Mouse (Mus musculus): ENCODE measurements at regions not wholly inside any gene's neighbourhood (a gene's known extent, or its start where the extent isn't known, plus 50 kb on each side); places are given as distances from the start of the nearest gene placed in this dataset.

DNA sequence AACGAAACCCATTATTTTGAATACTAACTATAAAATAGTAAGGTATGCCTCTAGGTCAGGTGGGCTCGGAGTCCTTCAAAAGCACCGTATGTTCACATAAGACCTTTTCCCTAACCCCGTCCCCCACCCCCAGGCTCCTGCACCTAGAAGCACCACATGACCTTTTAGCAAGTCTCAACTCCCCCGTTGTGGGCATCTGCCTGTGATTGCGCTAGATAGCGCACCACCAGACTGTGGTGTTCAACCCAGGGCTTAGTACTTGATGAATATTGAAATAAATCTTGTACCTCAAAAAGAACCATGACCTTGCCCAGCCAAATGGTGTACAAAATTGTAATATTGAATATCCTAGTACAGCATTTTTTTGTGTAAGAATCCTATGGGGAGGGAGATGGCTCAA is 99.8 kb downstream of the Rpap3 start:
- ATAC-seq = no peak
- no peak overlapping the region for H3K4me2 ChIP-seq (ENCODE audit: low read length)
- 80% methylated on average over 7 of the region's 7 CpGs for WGBS

DNA sequence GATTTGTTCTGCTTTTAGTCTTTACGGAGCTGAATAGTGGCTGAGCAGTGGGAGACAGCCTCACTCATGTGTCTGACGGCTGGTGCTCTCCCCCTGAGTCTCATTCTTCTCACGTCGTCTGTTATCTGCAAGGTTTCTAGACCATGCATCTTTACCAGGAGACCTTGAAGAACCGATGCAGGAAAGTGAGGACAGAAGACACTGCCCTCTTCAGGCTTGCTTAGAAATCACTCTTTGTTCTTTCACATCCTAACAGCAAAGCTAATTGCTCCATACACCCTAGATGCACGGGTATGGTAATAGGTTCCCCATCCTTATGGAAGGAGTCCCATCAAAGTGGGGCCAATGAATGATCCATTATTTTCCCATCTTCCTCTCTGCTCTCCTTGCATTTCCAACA is 102.1 kb downstream of the Rpap3 start:
- no peaks in the 10 kb centered on the region for H3K27me3 ChIP-seq (ENCODE audit: control insufficient read depth, insufficient read depth, low read depth, low read length)
- no peak for ATAC-seq
- H3K36me3 ChIP-seq (ENCODE audit: control insufficient read depth, insufficient read depth, low read length) = no peaks in the 10 kb centered on the region
- H3K9me3 ChIP-seq (replicated peaks; ENCODE audit: control insufficient read depth, low read length, poor library complexity, severe bottlenecking) = no peaks in the 10 kb centered on the region
- H3K4me3 ChIP-seq (ENCODE audit: low read depth, low read length) = no peak overlapping the region
- H3K4me2 ChIP-seq (ENCODE audit: low read length) = no peak overlapping the region
- no peak overlapping the region for H3K27ac ChIP-seq (ENCODE audit: low read length)
- peaks cover 24% of the 10 kb centered on the region for H3K4me1 ChIP-seq (ENCODE audit: control insufficient read depth, insufficient read depth, low read length)
- no peak overlapping the region for H3K9ac ChIP-seq (ENCODE audit: low read depth, low read length)
- 44% methylated on average over 6 of the region's 6 CpGs for WGBS

More for the DNA sequence above, 99.8 kb downstream of the Rpap3 start:
- H3K9me3 ChIP-seq (replicated peaks; ENCODE audit: control insufficient read depth, low read length, poor library complexity, severe bottlenecking) = no peaks in the 10 kb centered on the region
- no peak overlapping the region for H3K4me3 ChIP-seq (ENCODE audit: low read depth, low read length)
- no peaks in the 10 kb centered on the region for H3K27me3 ChIP-seq (ENCODE audit: control insufficient read depth, insufficient read depth, low read depth, low read length)
- H3K27ac ChIP-seq (ENCODE audit: low read length) = peak overlapping the region; percentile 98
- no peaks in the 10 kb centered on the region for H3K36me3 ChIP-seq (ENCODE audit: control insufficient read depth, insufficient read depth, low read length)
- no peak overlapping the region for H3K9ac ChIP-seq (ENCODE audit: low read depth, low read length)
- peaks cover 26% of the 10 kb centered on the region for H3K4me1 ChIP-seq (ENCODE audit: control insufficient read depth, insufficient read depth, low read length)

DNA sequence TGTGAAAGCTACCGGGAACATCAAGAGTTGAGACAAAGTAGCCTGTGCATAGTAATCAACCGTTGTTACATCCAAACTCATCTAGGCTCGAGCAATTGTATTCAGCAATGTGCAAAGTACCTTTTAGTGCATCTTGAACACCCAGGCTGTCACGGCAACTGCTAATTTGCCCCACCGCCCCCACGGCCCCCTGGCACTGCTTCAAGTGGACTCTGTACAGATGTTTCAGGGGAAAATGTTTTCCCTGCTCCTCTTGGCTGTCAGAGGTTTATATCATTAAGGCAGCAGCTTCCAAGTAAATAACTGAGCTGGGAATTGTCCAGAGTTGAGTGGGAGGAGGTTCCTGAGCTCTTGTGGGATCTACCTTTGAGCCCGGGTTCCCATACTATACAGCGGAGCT is 107.4 kb downstream of the Rpap3 start:
- no peak for ATAC-seq

DNA sequence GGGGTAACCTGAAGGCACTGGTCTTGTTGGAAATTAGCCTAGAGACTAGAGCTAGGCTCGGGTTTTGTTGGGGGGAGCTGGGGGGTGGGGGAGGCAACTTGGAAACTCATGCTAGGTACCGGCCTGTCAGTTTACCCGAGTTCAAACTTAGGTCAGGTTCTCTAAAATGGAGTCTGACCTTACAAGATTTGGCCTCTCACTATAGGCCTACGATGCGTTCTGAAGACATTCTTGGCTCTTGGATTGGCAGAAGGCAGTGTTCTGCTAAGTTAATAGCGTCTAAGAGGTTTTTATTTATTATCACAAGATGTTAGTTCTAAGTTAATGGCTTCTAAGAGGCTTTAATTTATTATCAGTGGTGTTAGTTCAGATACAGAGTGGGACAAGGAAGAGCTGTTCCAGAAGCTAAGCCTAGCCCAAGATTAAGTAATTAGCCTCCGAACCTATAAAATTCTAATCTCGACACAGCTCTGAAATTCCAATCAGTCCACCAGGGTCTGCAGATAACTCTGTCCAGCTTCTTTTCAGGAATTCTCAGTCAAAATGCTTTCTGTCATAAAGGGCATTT is 109.0 kb downstream of the Rpap3 start:
- H3K9ac ChIP-seq (ENCODE audit: low read depth, low read length) = no peak overlapping the region
- no peaks in the 10 kb centered on the region for H3K27me3 ChIP-seq (ENCODE audit: control insufficient read depth, insufficient read depth, low read depth, low read length)
- H3K4me3 ChIP-seq (ENCODE audit: low read depth, low read length) = no peak overlapping the region
- H3K4me2 ChIP-seq (ENCODE audit: low read length) = no peak overlapping the region
- WGBS = 80% methylated on average over 8 of the region's 8 CpGs
- peaks cover 3% of the 10 kb centered on the region; the same call in 1 of the 2 replicates for H3K4me1 ChIP-seq (ENCODE audit: control insufficient read depth, insufficient read depth, low read length)
- H3K9me3 ChIP-seq (replicated peaks; ENCODE audit: control insufficient read depth, low read length, poor library complexity, severe bottlenecking) = no peaks in the 10 kb centered on the region
- no peaks in the 10 kb centered on the region for H3K36me3 ChIP-seq (ENCODE audit: control insufficient read depth, insufficient read depth, low read length)
- no peak for ATAC-seq
- H3K27ac ChIP-seq (ENCODE audit: low read length) = no peak overlapping the region

More for the DNA sequence above, 107.4 kb downstream of the Rpap3 start:
- H3K27ac ChIP-seq (ENCODE audit: low read length) = no peak overlapping the region
- peaks cover 3% of the 10 kb centered on the region; the same call in 1 of the 2 replicates for H3K4me1 ChIP-seq (ENCODE audit: control insufficient read depth, insufficient read depth, low read length)
- H3K27me3 ChIP-seq (ENCODE audit: control insufficient read depth, insufficient read depth, low read depth, low read length) = no peaks in the 10 kb centered on the region
- H3K9ac ChIP-seq (ENCODE audit: low read depth, low read length) = no peak overlapping the region
- H3K4me3 ChIP-seq (ENCODE audit: low read depth, low read length) = no peak overlapping the region
- no peak overlapping the region for H3K4me2 ChIP-seq (ENCODE audit: low read length)
- no peaks in the 10 kb centered on the region for H3K36me3 ChIP-seq (ENCODE audit: control insufficient read depth, insufficient read depth, low read length)
- no peaks in the 10 kb centered on the region for H3K9me3 ChIP-seq (replicated peaks; ENCODE audit: control insufficient read depth, low read length, poor library complexity, severe bottlenecking)
- WGBS = 76% methylated on average over 8 of the region's 8 CpGs

DNA sequence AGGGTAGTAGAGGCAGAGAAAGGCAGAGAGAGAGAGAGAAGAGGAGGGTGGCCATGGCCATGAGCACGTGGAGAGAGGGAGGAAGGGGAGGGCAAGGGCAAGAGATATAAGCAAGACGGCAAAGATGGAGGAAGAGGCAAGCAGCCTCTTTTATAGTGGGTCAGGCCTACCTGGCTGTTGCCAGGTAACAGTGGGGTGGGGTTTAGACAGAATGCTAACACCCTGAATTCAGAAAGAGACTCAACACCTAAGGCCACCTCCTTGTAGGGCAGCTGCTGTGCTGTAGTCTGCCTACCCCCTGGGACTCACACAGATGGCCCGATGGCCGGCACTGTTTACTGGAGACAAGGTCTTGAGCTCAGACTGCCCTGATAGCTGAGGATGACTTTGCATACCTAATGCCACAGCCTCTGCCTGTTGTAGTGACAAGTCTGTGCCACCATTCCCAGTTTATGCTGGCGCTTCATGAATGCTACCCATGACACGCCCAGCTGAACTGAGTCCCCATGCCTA is 110.3 kb downstream of the Rpap3 start:
- H3K4me3 ChIP-seq (ENCODE audit: low read depth, low read length) = no peak overlapping the region
- ATAC-seq = no peak
- no peaks in the 10 kb centered on the region for H3K36me3 ChIP-seq (ENCODE audit: control insufficient read depth, insufficient read depth, low read length)
- H3K4me1 ChIP-seq (ENCODE audit: control insufficient read depth, insufficient read depth, low read length) = peaks cover 3% of the 10 kb centered on the region; the same call in 1 of the 2 replicates
- no peaks in the 10 kb centered on the region for H3K9me3 ChIP-seq (replicated peaks; ENCODE audit: control insufficient read depth, low read length, poor library complexity, severe bottlenecking)
- H3K27ac ChIP-seq (ENCODE audit: low read length) = no peak overlapping the region
- H3K4me2 ChIP-seq (ENCODE audit: low read length) = no peak overlapping the region
- no peak overlapping the region for H3K9ac ChIP-seq (ENCODE audit: low read depth, low read length)
- no peaks in the 10 kb centered on the region for H3K27me3 ChIP-seq (ENCODE audit: control insufficient read depth, insufficient read depth, low read depth, low read length)
- 67% methylated on average over 6 of the region's 6 CpGs for WGBS

DNA sequence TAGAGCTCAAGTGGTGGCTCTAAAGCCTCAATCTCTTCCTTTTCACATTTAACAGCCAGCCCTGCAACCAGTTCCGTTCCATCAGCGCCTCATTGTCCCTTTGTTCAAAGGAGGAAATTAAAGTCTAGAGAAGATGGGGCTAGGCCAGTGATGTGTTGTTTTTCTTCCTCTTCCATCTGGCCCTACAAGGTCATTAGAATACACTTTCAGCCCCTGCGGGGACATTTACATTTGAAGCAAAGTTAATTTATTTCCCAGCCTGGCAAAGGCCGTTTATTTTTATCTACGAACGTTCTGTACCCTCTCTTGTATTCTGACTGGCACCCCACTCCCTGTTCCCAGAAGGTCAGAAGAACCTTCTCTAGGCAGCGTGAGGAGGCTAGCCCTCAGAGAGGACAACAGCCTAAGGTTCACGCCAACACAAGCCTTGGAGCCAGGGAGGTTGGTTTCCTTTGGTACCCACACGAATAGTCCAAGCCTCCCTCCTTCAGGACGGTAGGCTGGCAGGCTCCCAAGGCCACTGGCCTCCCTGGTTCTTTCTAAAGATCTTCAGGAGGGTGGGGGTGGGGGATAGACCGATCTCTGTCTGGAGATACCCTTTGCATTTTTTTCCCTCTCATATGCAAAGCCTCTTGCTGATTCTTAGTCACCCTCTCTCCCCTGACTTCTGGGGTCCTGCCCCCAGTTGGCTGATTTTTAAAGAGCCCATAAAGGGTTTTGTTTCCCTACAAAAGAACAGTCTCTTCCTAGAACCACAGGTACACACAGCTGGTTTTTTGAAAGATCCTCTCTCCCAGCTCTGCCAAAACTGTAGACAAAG is 111.6 kb downstream of the Rpap3 start:
- Histone ChIP-seq H3K27ac (ENCODE audit: low read length) (no peak overlapping the region), H3K9ac (ENCODE audit: low read depth, low read length) (no peak overlapping the region), H3K36me3 (ENCODE audit: control insufficient read depth, insufficient read depth, low read length) (no peaks in the 10 kb centered on the region), H3K4me3 (ENCODE audit: low read depth, low read length) (no peak overlapping the region), H3K4me1 (ENCODE audit: control insufficient read depth, insufficient read depth, low read length) (peaks cover 3% of the 10 kb centered on the region; the same call in 1 of the 2 replicates), H3K9me3 (replicated peaks; ENCODE audit: control insufficient read depth, low read length, poor library complexity, severe bottlenecking) (no peaks in the 10 kb centered on the region), H3K4me2 (ENCODE audit: low read length) (no peak overlapping the region), H3K27me3 (ENCODE audit: control insufficient read depth, insufficient read depth, low read depth, low read length) (no peaks in the 10 kb centered on the region)
- no peak for ATAC-seq
- 46% methylated on average over 11 of the region's 11 CpGs for WGBS

DNA sequence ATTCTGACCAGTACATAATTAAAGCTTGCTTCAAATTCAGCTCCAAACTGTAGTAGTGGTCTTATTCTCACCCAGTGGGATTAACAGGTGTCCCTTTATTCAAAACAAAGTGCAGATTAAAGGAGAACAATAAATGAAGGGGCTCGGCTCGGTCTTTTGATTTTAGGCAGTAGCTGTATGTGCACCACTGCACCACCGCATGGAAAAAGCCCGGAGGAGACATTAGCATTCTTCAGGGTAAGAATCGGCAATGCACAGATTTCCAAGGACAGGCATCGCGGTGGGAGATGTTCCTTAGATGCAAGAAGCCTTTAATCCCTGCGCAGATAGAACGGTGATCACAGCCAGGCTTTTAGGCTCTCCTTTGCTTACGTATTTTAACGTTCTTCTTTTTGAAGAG is 112.8 kb downstream of the Rpap3 start:
- no peak overlapping the region for H3K4me2 ChIP-seq (ENCODE audit: low read length)
- peaks cover 3% of the 10 kb centered on the region; the same call in 1 of the 2 replicates for H3K4me1 ChIP-seq (ENCODE audit: control insufficient read depth, insufficient read depth, low read length)
- H3K9ac ChIP-seq (ENCODE audit: low read depth, low read length) = no peak overlapping the region
- no peak overlapping the region for H3K27ac ChIP-seq (ENCODE audit: low read length)
- WGBS = 44% methylated on average over 11 of the region's 11 CpGs
- H3K4me3 ChIP-seq (ENCODE audit: low read depth, low read length) = no peak overlapping the region
- H3K36me3 ChIP-seq (ENCODE audit: control insufficient read depth, insufficient read depth, low read length) = no peaks in the 10 kb centered on the region
- H3K27me3 ChIP-seq (ENCODE audit: control insufficient read depth, insufficient read depth, low read depth, low read length) = no peaks in the 10 kb centered on the region
- H3K9me3 ChIP-seq (replicated peaks; ENCODE audit: control insufficient read depth, low read length, poor library complexity, severe bottlenecking) = no peaks in the 10 kb centered on the region
- ATAC-seq = no peak

DNA sequence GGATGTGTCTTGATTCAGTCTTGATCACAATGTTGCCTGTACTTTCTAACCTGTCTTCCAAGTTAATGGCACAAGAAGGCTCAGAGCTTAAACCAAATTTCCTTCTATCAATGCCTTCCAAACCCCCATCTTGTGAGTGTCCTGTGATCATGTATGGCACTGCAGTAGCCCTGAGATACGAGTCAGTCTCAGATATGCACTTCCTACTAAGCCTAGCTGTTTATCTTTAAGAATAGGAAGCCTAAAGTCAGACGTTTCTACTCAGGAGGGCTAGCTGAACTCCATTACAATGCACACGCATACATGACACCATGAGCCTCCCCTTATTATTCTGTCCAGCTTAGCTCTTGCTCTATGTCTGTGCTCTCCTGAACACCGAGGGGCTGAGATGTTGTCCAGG is 114.2 kb downstream of the Rpap3 start:
- no peaks in the 10 kb centered on the region for H3K4me1 ChIP-seq (ENCODE audit: control insufficient read depth, insufficient read depth, low read length)
- no peak for ATAC-seq
- no peaks in the 10 kb centered on the region for H3K9me3 ChIP-seq (replicated peaks; ENCODE audit: control insufficient read depth, low read length, poor library complexity, severe bottlenecking)
- no peak overlapping the region for H3K9ac ChIP-seq (ENCODE audit: low read depth, low read length)
- no peaks in the 10 kb centered on the region for H3K27me3 ChIP-seq (ENCODE audit: control insufficient read depth, insufficient read depth, low read depth, low read length)
- H3K4me2 ChIP-seq (ENCODE audit: low read length) = no peak overlapping the region
- H3K27ac ChIP-seq (ENCODE audit: low read length) = no peak overlapping the region
- H3K36me3 ChIP-seq (ENCODE audit: control insufficient read depth, insufficient read depth, low read length) = no peaks in the 10 kb centered on the region
- WGBS = 72% methylated on average over 4 of the region's 4 CpGs
- no peak overlapping the region for H3K4me3 ChIP-seq (ENCODE audit: low read depth, low read length)

DNA sequence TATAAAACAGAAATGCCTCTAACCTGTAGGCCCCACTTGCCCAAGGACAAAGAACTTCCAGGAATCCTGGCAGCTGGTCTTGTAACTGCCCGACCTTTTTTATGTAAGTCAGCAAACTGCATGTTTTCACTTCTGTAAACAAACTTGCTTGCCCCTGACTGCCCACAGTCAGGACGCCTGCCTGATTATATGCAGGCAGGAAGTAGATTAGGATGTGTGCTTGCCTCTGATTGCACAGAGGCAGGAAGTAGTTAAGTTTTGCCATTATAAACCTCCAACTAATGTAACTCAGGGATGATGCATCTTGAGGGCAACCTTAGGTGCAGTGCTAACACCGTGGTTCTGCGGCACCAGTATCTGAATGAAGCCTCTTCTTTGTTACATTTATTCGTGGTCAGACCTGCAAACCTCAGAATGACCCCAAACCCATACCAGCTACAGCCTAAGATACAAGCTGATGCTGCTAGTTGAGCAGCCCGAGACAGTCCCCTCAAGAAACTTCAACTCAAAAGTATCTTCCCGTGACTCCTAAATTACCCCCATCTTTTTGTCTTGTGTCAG is 114.8 kb downstream of the Rpap3 start:
- no peak overlapping the region for H3K4me3 ChIP-seq (ENCODE audit: low read depth, low read length)
- H3K9ac ChIP-seq (ENCODE audit: low read depth, low read length) = no peak overlapping the region
- no peaks in the 10 kb centered on the region for H3K36me3 ChIP-seq (ENCODE audit: control insufficient read depth, insufficient read depth, low read length)
- WGBS = 85% methylated on average over 7 of the region's 7 CpGs
- no peak overlapping the region for H3K4me2 ChIP-seq (ENCODE audit: low read length)
- no peak for ATAC-seq
- no peaks in the 10 kb centered on the region for H3K27me3 ChIP-seq (ENCODE audit: control insufficient read depth, insufficient read depth, low read depth, low read length)
- no peaks in the 10 kb centered on the region for H3K9me3 ChIP-seq (replicated peaks; ENCODE audit: control insufficient read depth, low read length, poor library complexity, severe bottlenecking)
- no peak overlapping the region for H3K27ac ChIP-seq (ENCODE audit: low read length)
- no peaks in the 10 kb centered on the region for H3K4me1 ChIP-seq (ENCODE audit: control insufficient read depth, insufficient read depth, low read length)
